Mouse (Mus musculus) embryonic facial prominence, embryonic 12.5 days (tissue): ENCODE results near the gene Dnajb12. TPM values are rescaled to one million over a fixed set of nuclear protein-coding genes. Genes with fewer than 3 reads are reported as not detected.
"Not testable (repeated sequence)": the region's sequence is repeated elsewhere in the genome, so short reads cannot be mapped to it uniquely, and the experiment has no call there.

ENCODE experiments used
- ATAC-seq: fragments of 200-750 bp; cut with Nextera tagmentation; 2 replicates; pipeline ENCODE4 v1.8.0; 2017; ENCODE audit not compliant: insufficient number of reproducible peaks, insufficient read depth, low FRiP score, low TSS enrichment
- H3K27ac ChIP-seq: fragments of 300-500 bp; sonication (generic); 2 replicates; pipeline ENCODE4 v1.5.1; 2016; ENCODE audit warnings: mild to moderate bottlenecking
- H3K27me3 ChIP-seq: fragments of 300-500 bp; sonication (generic); 2 replicates; pipeline ENCODE4 v1.6.1; 2016; ENCODE audit warnings: mild to moderate bottlenecking, moderate library complexity
- H3K36me3 ChIP-seq: fragments of 300-500 bp; sonication (generic); 2 replicates; pipeline ENCODE4 v1.6.1; 2016; ENCODE audit warnings: mild to moderate bottlenecking
- H3K4me1 ChIP-seq: fragments of 300-500 bp; sonication (generic); 2 replicates; pipeline ENCODE4 v1.6.1; 2016
- H3K4me2 ChIP-seq: fragments of 300-500 bp; sonication (generic); replicated peaks from 2 replicates; pipeline ENCODE4 v1.6.1; 2016; ENCODE audit warnings: mild to moderate bottlenecking, moderate library complexity
- H3K4me3 ChIP-seq: fragments of 300-500 bp; sonication (generic); 2 replicates; pipeline ENCODE4 v1.5.1; 2016; ENCODE audit warnings: mild to moderate bottlenecking
- H3K9ac ChIP-seq: fragments of 300-500 bp; sonication (generic); 2 replicates; pipeline ENCODE4 v1.6.1; 2016; ENCODE audit warnings: mild to moderate bottlenecking, moderate library complexity
- H3K9me3 ChIP-seq: fragments of 300-500 bp; sonication (generic); 2 replicates; pipeline ENCODE4 v1.6.1; 2016; ENCODE audit warnings: mild to moderate bottlenecking, moderate library complexity
- WGBS: fragments of 180-500 bp; shearing (Covaris S2); methylation state at CpG from one replicate; pipeline ENCODE4 v1.1.7; 2016; 5-methylcytosine and 5-hydroxymethylcytosine counted together
- polyA plus RNA-seq: library from polyadenylated mRNA; unstranded; fragments of >200 nt; fragmentation: Nextera tagmentation; extraction: Ambion mirVana; gene quantifications from 2 replicates; pipeline ENCODE4 v1.2.1, GENCODE M21; 2016

Dnajb12 gene
- polyA plus RNA-seq, 1 experiment from 2014 or later = 19.9 TPM

DNA sequence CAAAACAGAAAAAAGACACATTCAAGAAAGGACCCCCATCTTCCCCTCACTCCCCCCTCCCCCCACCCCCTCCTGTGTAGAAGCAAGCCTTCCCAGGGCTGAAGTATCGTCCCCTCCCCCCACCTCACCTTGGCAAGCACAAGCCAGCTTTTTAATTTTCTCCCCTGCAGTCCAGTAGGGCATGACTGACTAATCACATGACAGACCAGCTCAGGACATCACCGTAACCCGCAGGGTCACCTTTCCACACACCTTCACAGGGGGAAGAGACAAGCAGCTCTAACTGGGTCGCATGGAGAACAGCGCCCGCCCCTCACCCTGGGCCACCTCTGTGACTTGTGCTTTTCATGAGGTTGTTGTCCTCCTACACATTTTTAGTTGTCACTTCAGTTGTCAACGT lies 30.0 kb upstream of the Dnajb12 start:
- no peak overlapping the region for H3K27ac ChIP-seq
- no peak for ATAC-seq
- no peak overlapping the region for H3K4me3 ChIP-seq

DNA sequence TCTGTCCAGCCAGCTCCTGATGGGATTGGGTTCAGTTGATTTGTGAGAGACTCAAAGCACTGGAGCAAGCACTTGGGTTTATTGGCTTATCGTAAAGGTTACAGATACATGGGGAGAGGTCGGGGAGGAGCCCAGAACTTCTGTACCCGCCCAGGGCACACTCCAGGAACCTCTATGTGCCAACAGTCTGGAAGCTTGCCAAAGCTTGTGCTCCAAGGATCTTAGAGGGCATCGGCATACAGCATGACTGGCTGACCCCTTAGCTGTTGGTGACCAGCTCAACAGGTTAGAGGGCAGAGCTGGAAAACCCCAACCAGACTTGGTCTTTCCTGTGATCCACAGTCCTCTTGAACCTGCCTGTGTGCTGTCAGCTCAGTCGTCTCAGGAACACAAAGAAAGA lies 22.2 kb upstream of the Dnajb12 start:
- H3K4me3 ChIP-seq = no peak overlapping the region
- no peaks in the 10 kb centered on the region for H3K9me3 ChIP-seq
- H3K4me2 ChIP-seq = no peak overlapping the region
- 89% methylated on average over 5 of the region's 5 CpGs for WGBS
- no peaks in the 10 kb centered on the region for H3K36me3 ChIP-seq
- H3K27ac ChIP-seq = no peak overlapping the region
- H3K27me3 ChIP-seq = no peaks in the 10 kb centered on the region
- no peak overlapping the region for H3K9ac ChIP-seq
- no peak for ATAC-seq
- H3K4me1 ChIP-seq = peaks cover 9% of the 10 kb centered on the region; the same call in 1 of the 2 replicates

More for the DNA sequence above, 30.0 kb upstream of the Dnajb12 start:
- H3K9me3 ChIP-seq = no peaks in the 10 kb centered on the region
- H3K36me3 ChIP-seq = no peaks in the 10 kb centered on the region
- no peaks in the 10 kb centered on the region for H3K4me1 ChIP-seq
- 75% methylated on average over 7 of the region's 7 CpGs for WGBS
- H3K9ac ChIP-seq = no peak overlapping the region
- no peaks in the 10 kb centered on the region for H3K27me3 ChIP-seq
- H3K4me2 ChIP-seq = no peak overlapping the region

DNA sequence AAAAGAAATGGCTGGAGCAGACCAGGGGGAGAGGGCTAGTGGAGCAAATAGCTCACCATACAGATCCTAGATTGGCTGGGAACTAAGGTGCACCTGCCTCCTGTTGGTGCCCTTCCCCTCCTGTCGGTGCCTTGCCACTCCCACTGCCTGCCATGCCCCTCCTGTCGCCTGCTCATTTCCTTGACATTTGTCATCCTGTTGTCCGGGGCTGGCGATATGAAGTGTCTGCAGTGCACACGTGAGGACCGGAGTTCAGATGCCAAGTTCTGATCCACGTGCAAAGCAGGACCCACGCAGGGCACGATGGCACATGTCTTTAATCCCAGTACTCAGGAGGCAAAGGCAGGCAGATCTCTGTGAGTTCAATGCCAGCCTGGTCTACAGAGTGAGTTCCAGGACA lies 18.7 kb upstream of the Dnajb12 start:
- no peak for ATAC-seq
- Histone ChIP-seq H3K27me3 (no peaks in the 10 kb centered on the region), H3K36me3 (peaks cover 16% of the 10 kb centered on the region; the same call in 1 of the 2 replicates), H3K4me1 (peaks cover 9% of the 10 kb centered on the region; the same call in 1 of the 2 replicates), H3K9ac (no peak overlapping the region), H3K9me3 (no peaks in the 10 kb centered on the region), H3K4me3 (no peak overlapping the region), H3K4me2 (no peak overlapping the region), H3K27ac (no peak overlapping the region)
- WGBS = 89% methylated on average over 9 of the region's 9 CpGs

DNA sequence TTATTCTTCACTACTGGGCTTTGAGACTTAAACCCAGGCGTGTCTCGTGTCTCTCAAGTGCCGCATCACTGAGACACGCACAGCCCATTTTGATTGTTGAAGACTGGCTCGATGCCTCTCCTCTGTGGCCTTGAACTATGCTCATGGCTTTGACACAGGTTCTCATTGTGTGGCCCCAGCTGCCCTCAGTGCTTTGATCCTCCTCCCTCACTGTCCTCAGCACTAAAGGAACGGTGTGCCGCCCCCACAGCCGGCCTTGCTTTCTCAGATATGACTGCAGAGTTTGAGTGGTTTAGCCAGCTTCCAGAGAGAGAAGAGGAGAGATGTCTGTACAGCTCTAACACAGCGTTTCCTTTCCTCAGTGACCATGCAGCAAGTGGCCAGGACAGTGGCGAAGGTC lies 18.2 kb upstream of the Dnajb12 start:
- ATAC-seq = no peak
- no peak overlapping the region for H3K27ac ChIP-seq
- H3K4me3 ChIP-seq = no peak overlapping the region
- no peak overlapping the region for H3K9ac ChIP-seq
- 87% methylated on average over 10 of the region's 10 CpGs for WGBS
- H3K27me3 ChIP-seq = no peaks in the 10 kb centered on the region
- H3K4me2 ChIP-seq = no peak overlapping the region
- H3K4me1 ChIP-seq = peaks cover 9% of the 10 kb centered on the region; the same call in 1 of the 2 replicates
- H3K9me3 ChIP-seq = no peaks in the 10 kb centered on the region
- H3K36me3 ChIP-seq = peaks cover 16% of the 10 kb centered on the region; the same call in 1 of the 2 replicates

DNA sequence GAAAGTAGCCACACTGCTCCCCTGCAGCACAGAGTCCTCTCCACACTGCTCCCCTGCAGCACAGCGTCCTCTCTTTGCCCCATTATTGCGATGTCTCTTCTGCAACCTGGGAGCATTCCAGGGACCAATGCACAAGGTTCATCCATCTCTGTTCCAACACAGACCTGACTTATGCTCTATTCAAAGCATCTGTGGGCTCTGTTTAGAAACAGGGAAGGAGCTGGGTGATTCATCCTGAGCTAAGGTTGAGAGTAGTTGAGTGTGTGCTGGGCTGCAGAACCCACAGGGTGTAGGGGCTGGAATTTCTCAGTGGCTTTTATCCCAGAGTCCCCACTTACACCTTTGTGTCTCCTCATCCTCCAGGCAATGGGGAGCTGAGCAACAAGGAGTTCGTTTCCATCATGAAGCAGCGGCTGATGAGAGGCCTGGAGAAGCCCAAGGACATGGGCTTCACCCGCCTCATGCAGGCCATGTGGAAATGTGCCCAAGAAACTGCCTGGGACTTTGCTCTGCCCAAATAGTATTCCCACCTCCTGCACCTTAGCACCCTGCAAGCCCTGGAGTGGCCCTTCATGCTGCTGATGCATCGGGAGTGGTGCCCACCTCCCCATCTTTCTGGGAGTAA lies 16.4 kb upstream of the Dnajb12 start:
- Histone ChIP-seq H3K9ac (no peak overlapping the region), H3K9me3 (no peaks in the 10 kb centered on the region), H3K27ac (no peak overlapping the region), H3K4me3 (no peak overlapping the region), H3K4me1 (peaks cover 9% of the 10 kb centered on the region; the same call in 1 of the 2 replicates), H3K4me2 (no peak overlapping the region), H3K27me3 (no peaks in the 10 kb centered on the region), H3K36me3 (peaks cover 16% of the 10 kb centered on the region; the same call in 1 of the 2 replicates)
- 80% methylated on average over 6 of the region's 6 CpGs for WGBS
- ATAC-seq = no peak

DNA sequence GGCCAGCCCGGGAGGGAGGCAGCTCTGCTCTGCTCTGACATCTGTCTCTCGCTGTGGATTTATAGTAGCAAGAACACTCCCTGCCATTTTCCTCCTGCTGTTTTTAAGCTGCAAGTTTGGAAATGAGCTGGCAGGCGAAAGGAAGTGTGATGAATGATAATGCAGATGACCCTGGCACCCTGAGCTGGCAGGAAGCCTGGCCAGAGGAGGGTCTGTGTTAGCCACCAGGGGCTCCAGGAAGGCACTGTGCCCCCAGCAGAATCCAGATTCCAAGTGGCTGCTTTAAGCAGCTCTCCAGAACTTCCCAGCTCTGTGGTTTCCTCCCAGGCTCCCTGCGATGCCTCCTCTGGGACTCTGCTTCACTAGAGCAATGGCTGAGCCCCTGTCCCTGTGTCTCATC lies 15.7 kb upstream of the Dnajb12 start:
- Histone ChIP-seq H3K36me3 (peaks cover 16% of the 10 kb centered on the region; the same call in 1 of the 2 replicates), H3K9ac (no peak overlapping the region), H3K4me2 (no peak overlapping the region), H3K27ac (no peak overlapping the region), H3K4me3 (no peak overlapping the region), H3K4me1 (peaks cover 9% of the 10 kb centered on the region; the same call in 1 of the 2 replicates), H3K27me3 (no peaks in the 10 kb centered on the region), H3K9me3 (no peaks in the 10 kb centered on the region)
- WGBS = 52% methylated on average over 4 of the region's 4 CpGs
- ATAC-seq = no peak

DNA sequence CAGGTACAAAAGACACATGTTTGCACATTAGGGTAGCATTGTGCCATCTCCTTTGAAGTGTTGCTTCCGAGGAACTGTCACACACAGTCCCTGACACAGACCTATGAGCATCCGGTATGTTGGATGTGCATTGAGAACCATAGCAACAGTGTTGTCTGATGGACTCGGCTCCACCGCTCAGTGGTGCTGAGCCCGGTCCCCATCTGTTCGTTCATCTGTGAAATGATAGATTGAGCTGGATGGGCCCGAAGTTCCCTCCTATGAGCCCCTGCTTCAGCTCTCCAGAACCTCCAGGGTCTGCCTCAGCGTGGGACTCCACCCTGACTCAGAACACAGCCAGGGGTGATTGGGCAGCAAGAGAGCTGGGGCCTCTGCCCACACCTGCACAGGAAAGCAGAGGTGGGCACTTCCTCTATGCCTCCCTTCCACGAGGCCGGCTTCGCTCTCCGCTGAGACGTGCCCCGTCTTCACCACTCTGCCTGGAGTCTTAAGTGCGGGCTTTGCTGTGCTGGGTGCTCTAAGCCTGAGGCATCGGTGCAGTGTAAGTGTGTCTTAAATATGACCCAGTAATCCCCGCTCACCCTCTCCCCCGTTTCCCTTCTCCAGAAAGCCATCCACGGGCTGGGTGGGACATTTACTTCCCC lies 15.0 kb upstream of the Dnajb12 start:
- Histone ChIP-seq H3K9ac (no peak overlapping the region), H3K4me2 (no peak overlapping the region), H3K27me3 (no peaks in the 10 kb centered on the region), H3K9me3 (no peaks in the 10 kb centered on the region), H3K4me1 (peaks cover 5% of the 10 kb centered on the region; the same call in 1 of the 2 replicates), H3K4me3 (no peak overlapping the region), H3K27ac (no peak overlapping the region), H3K36me3 (peaks cover 16% of the 10 kb centered on the region; the same call in 1 of the 2 replicates)
- 81% methylated on average over 19 of the region's 19 CpGs for WGBS
- no peak for ATAC-seq

DNA sequence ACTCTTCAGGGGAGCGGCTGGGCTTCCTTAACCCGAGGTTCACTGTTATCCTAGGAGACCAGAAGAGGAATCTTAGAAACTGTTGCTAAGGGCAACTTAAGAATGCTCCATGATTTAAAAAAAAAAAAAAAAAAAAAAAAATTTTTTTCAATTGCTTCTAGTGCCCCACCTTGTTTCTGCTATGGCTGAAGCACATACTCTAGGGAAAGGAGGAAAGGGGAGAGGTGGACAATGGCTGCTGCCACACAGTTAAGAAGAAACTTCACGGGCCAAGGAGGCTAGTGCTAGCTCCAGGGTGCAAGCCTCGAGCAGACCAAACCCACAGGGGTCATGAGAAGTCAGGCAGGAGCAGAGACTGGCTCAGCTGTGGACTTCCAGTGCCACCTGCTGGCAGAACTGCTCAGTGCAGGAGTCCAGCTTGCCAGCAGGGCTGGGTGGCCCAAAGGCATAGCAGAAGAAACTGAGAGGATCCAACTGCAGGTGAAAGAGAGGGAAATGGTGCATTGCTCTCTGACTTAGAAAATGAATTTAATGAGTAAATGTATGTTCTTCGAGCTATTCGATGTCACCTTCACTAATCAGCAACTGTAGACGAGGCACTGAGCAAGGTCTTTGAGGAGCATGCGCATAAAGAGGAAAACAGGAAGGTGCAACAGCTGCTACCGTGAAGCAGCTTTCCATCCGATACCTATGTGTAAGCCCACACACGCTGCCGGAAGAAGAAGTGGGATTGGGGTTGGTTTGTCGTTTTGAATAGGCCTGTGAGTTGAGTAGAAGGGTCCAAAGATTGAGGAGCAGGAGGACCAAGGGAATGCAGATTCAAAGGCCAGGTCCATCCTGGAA lies 14.3 kb upstream of the Dnajb12 start:
- H3K9me3 ChIP-seq = no peaks in the 10 kb centered on the region
- H3K9ac ChIP-seq = no peak overlapping the region
- no peak overlapping the region for H3K4me2 ChIP-seq
- H3K4me3 ChIP-seq = no peak overlapping the region
- 37% methylated on average over 13 of the region's 13 CpGs for WGBS
- H3K27me3 ChIP-seq = no peaks in the 10 kb centered on the region
- H3K4me1 ChIP-seq = no peaks in the 10 kb centered on the region
- no peak overlapping the region for H3K27ac ChIP-seq
- ATAC-seq = no peak; the same call in 1 of the 2 replicates
- peaks cover 16% of the 10 kb centered on the region; the same call in 1 of the 2 replicates for H3K36me3 ChIP-seq

DNA sequence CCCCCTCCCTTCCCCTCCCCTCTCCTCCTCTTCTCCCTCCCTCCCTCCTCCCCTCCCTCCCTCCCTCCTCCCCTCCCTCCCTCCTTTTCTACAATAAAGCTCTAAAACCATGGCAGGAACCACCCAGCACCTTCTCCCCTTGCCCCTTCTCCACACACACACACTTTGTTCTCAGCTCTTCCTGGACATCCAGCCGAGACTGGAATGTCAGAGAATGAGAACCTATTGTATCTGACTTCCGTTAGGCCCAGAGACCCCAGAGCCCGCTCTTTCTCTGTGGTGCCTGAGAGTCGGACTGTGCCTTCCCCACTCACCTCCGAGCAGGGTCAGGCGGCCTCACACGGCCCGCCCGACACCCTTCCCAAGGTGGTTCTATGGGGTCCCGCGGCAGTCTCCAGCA lies 11.1 kb upstream of the Dnajb12 start:
- WGBS = 57% methylated on average over 11 of the region's 11 CpGs
- Histone ChIP-seq H3K27me3 (no peaks in the 10 kb centered on the region), H3K4me3 (no peak overlapping the region), H3K9ac (no peak overlapping the region), H3K4me1 (no peaks in the 10 kb centered on the region), H3K36me3 (peaks cover 13% of the 10 kb centered on the region; the same call in 1 of the 2 replicates), H3K27ac (no peak overlapping the region), H3K9me3 (no peaks in the 10 kb centered on the region), H3K4me2 (no peak overlapping the region)
- ATAC-seq = no peak

DNA sequence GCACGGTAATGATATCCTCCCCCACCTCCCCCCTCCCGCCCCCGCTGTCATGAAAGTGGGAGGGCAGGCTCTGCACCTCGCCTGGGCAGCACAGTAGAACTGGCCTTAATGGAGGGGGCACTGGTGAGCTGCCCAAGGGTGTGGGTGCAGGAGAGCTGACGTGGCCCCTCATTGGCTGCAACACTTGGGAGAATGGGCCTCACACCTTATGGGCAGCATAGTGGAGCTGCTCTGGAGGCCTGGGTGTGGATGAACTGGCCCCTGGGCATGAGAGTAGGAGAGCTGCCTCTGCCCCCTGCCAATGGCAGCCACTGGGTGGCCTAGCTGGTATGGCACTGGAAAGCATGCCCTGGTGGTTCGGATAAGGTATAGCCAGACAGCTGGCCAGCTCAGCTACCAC lies 9.3 kb upstream of the Dnajb12 start:
- no peak overlapping the region for H3K4me3 ChIP-seq
- no peaks in the 10 kb centered on the region for H3K36me3 ChIP-seq
- H3K9ac ChIP-seq = no peak overlapping the region
- H3K4me1 ChIP-seq = no peaks in the 10 kb centered on the region
- H3K27ac ChIP-seq = no peak overlapping the region
- 86% methylated on average over 6 of the region's 6 CpGs for WGBS
- H3K27me3 ChIP-seq = no peaks in the 10 kb centered on the region
- no peak overlapping the region for H3K4me2 ChIP-seq
- 0 out of 2 replicates have a peak, but pooled peaks have one; percentile 23 for ATAC-seq
- no peaks in the 10 kb centered on the region for H3K9me3 ChIP-seq

DNA sequence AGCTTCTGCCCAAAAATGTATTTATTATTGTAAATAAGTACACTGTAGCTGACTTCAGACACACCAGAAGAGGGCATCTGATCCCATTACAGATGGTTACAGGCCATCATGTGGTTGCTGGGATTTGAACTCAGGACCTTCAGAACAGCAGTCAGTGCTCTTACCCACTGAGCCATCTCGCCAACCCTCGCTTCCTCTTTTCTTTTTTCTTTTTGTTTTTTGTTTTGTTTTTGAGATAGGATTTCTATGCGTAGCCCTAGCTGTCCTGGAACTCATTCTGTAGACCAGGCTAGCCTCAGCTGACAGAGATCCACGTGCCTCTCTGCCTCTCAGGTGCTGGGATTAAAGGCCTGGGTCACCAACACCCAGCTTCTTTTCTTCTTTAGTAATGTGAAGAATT lies 6.7 kb upstream of the Dnajb12 start:
- not testable (repeated sequence) for H3K4me2 ChIP-seq, ATAC-seq, H3K9me3 ChIP-seq, H3K4me1 ChIP-seq, H3K27ac ChIP-seq, H3K9ac ChIP-seq, H3K36me3 ChIP-seq, H3K4me3 ChIP-seq, H3K27me3 ChIP-seq
- whole genome bisulfite sequencing = 89% methylated on average over 4 of the region's 4 CpGs
